7 mouse cellular contexts compared by ENCODE assay signal in the genomic region with DNA sequence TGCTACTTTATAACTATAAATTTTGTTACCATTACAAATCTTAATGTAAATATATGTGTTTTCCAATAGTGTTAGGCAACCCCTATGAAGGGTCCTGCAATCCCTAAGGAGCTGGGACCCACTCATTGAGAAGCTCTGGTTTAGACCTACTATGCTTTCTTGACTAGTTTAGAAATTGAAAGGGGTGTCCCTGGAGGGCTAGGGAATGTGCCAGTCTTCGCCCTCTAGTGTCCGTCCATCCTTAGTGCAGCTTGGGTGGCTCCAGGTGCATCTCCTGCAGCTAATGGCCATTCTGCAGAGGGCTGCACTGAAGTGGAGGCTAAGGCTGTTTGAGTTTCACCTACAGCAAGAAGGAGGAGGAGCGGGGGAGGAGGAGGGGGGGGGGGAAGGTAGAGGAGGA.
DNase-seq lines count a peak whose midpoint lies in the region; ATAC-seq and TF ChIP-seq lines count a peak whose summit lies in the region.

No protein-coding gene starts in this region.

- no peaks in the 10 kb centered on the region; the same call in 1 of the 2 replicates for H3K4me1 ChIP-seq in liver, adult 2 months (ENCODE audit: control insufficient read depth, insufficient read depth, low read length)
- no peaks in the 10 kb centered on the region for H3K4me1 ChIP-seq in liver, embryonic 11.5 days (replicated peaks; ENCODE audit: control insufficient read depth, insufficient read depth, low read length)
- H3K4me1 ChIP-seq in intestine, postnatal 0 days (replicated peaks; ENCODE audit: control insufficient read depth, insufficient read depth, low read length): no peaks in the 10 kb centered on the region

- peak; percentile 87 for TF ChIP-seq CTCF in liver, adult 2 months (IDR thresholded peaks at IDR 0.05; ENCODE audit: low read depth, low read length)
- TF ChIP-seq CTCF in intestine, postnatal 0 days (IDR thresholded peaks at IDR 0.05; ENCODE audit: low read depth): peak; percentile 82

- 30% methylated on average over 3 of the region's 3 CpGs for WGBS in liver, adult 2 months
- WGBS in liver, embryonic 11.5 days: 4% methylated on average over 3 of the region's 3 CpGs
- 17% methylated on average over 3 of the region's 3 CpGs for WGBS in intestine, postnatal 0 days
- 59% methylated on average over 2 of the region's 3 CpGs for WGBS in macrophage (ENCODE audit: missing documents)

- H3K9ac ChIP-seq in liver, adult 2 months (ENCODE audit: low read depth, low read length): no peak overlapping the region
- H3K9ac ChIP-seq in liver, embryonic 11.5 days (ENCODE audit: low read depth, low read length): no peak overlapping the region
- H3K9ac ChIP-seq in intestine, postnatal 0 days (ENCODE audit: low read depth, low read length): no peak overlapping the region

- no peak for TF ChIP-seq POLR2A in liver, adult 2 months (IDR thresholded peaks at IDR 0.05; ENCODE audit: extremely low read depth, insufficient read depth, low read length)

- no peaks in the 10 kb centered on the region for H3K9me3 ChIP-seq in liver, embryonic 11.5 days (ENCODE audit: control insufficient read depth, low read length)
- H3K9me3 ChIP-seq in intestine, postnatal 0 days (ENCODE audit: control insufficient read depth): no peaks in the 10 kb centered on the region

- H3K27me3 ChIP-seq in liver, adult 2 months (ENCODE audit: control insufficient read depth, insufficient read depth, low read length): no peaks in the 10 kb centered on the region
- no peaks in the 10 kb centered on the region for H3K27me3 ChIP-seq in liver, embryonic 11.5 days (replicated peaks; ENCODE audit: control insufficient read depth, insufficient read depth, low read length)
- H3K27me3 ChIP-seq in intestine, postnatal 0 days (replicated peaks; ENCODE audit: control insufficient read depth, insufficient read depth, low read length): no peaks in the 10 kb centered on the region

- H3K27ac ChIP-seq in liver, adult 2 months (replicated peaks; ENCODE audit: insufficient read depth, low read depth, low read length): no peak overlapping the region
- no peak overlapping the region for H3K27ac ChIP-seq in liver, embryonic 11.5 days (ENCODE audit: low read depth, low read length)
- no peak overlapping the region for H3K27ac ChIP-seq in intestine, postnatal 0 days (ENCODE audit: low read depth, low read length)
- 0 out of 2 replicates have a peak overlapping the region, but pooled peaks have one; percentile 93 for H3K27ac ChIP-seq in macrophage

- ATAC-seq in liver, embryonic 11.5 days (replicated peaks; ENCODE audit: low FRiP score): no peak
- ATAC-seq in intestine, postnatal 0 days: no peak

- DNase-seq in liver, adult 2 months (ENCODE audit: extremely low read depth, low read depth, low spot score): peak; percentile 24
- DNase-seq in liver, embryonic 11.5 days (ENCODE audit: low spot score): no peak
- peak; percentile 28 for DNase-seq in T-cell, adult 2 months (ENCODE audit: low spot score)
- peak; percentile 61 to 62 for DNase-seq in cerebellum, postnatal 36 days
- DNase-seq in telencephalon, adult 2 months (ENCODE audit: low read depth, low spot score): peak; percentile 8

- no peak overlapping the region for H3K4me3 ChIP-seq in liver, adult 2 months (ENCODE audit: insufficient read depth, low read depth, low read length)
- H3K4me3 ChIP-seq in liver, embryonic 11.5 days (ENCODE audit: low read depth, low read length): no peak overlapping the region
- no peak overlapping the region for H3K4me3 ChIP-seq in intestine, postnatal 0 days (ENCODE audit: low read depth, low read length)
- H3K4me3 ChIP-seq in macrophage (ENCODE audit: inconsistent target): no peak overlapping the region

- H3K36me3 ChIP-seq in liver, adult 2 months (ENCODE audit: control insufficient read depth, insufficient read depth, low read length): no peaks in the 10 kb centered on the region
- no peaks in the 10 kb centered on the region for H3K36me3 ChIP-seq in liver, embryonic 11.5 days (ENCODE audit: control insufficient read depth, insufficient read depth, low read length)
- no peaks in the 10 kb centered on the region for H3K36me3 ChIP-seq in intestine, postnatal 0 days (ENCODE audit: control insufficient read depth, insufficient read depth)
- H3K36me3 ChIP-seq in macrophage (ENCODE audit: inconsistent target): no peaks in the 10 kb centered on the region

- H3K79me2 ChIP-seq in liver, adult 2 months (ENCODE audit: control insufficient read depth, insufficient read depth, low read length): no peaks in the 10 kb centered on the region
- peaks cover 80% of the 10 kb centered on the region for H3K79me2 ChIP-seq in macrophage (ENCODE audit: inconsistent target)

- H3K4me2 ChIP-seq in liver, embryonic 11.5 days: no peak overlapping the region
- H3K4me2 ChIP-seq in intestine, postnatal 0 days (replicated peaks; ENCODE audit: low read depth): no peak overlapping the region
